Mouse (Mus musculus): ENCODE data around the gene Kcna4.

The Kcna4 gene

GRCm38 (mm10) chr2:107289990-107290696 is at the start of gene Kcna4:
Gene Kcna4, plus strand, starts transcription at chr2:107290639.
- no peak for DNase-seq

DNA sequence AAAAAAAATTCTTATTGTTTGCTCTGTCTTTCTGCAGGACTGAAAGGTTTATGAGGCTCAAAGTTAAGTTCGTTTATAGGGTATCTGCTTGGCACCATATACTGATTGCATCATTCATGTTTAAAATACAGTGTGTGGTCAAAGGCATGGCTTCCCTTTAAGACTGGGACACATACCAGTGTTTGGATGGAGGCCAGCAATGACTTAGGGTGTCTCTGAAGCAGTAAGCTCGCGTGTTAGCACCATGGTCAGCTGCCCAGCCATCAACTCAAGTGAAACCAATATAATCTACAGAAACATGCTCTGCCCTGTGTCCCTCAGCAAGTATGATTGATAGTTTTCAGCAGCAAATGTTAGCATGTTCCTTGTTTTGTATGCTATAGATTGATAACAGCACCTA is 32.3 kb upstream of the Kcna4 start:
- DNase-seq = no peak

GRCm38 (mm10) chr2:107266251-107266650 is 24.2 kb upstream of the Kcna4 start:
- no peak for DNase-seq

GRCm38 (mm10) chr2:107270050-107270449 is 20.4 kb upstream of the Kcna4 start:
- no peak for DNase-seq

- no peak for DNase-seq
Observed at GRCm38 (mm10) chr2:107290697-107291019, 219 bp downstream of the Kcna4 start.

DNA sequence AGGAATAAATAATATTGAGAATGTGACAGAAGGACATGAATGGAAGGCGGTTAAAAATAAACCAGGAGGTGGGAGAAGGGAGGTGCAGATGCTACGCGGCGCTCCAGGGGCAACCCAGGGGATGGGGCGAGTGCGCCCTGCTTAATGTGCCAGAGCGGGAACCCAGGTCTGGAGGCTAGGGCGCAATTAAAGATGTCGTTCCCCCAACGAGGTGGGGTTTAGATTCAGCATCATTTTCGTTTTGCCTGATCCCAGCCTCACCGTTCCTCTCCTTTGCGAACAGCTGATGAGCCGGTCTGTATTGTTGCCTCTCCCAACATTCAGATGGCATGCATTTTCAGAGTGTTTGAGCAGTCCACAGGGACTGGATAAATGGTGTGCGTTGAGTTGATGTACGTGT is 703 bp downstream of the Kcna4 start:
- DNase-seq = no peak

GRCm38 (mm10) chr2:107294521-107294920 is 4.1 kb downstream of the Kcna4 start:
- no peak for DNase-seq

DNA sequence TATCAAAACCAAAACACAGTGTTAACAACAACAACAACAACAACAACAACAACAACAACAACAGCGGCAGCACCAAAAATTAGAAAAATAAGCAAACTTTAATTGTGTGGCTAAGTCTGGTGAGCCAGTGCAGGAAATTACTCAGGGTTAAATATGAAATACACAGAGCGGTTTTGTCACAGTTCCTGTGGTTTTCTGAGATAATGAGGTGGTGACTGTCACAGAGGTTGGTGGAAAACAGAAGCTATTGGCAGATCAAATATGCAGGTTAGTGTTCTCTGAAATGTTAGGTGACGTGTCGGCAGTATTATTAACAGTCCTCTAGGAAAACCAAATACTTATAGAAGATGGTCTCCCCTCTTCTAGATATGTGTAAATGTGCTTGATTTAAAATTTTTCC is 11.4 kb downstream of the Kcna4 start:
- DNase-seq = no peak

- DNase-seq = no peak
Observed at GRCm38 (mm10) chr2:107304707-107305106, 14.3 kb downstream of the Kcna4 start.

DNA sequence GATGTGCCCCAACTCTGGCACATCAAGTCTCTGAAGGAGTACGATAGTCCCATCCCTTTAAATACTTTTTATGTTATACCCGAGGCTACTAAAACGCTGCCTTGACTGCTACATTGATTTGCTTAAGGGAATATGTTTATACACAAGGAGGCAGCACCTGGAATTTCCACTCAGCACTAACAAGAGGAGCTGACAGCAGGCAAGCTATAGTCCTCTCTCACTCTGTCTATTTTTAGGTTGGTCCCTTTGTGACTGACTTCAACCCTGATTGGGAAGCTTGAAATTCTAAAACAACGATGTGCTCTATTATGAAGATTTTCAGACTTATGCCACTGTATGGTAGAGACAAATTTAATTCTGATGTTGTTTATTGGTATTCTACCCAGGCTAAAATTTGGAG is 15.6 kb downstream of the Kcna4 start:
- DNase-seq = no peak

- DNase-seq = no peak
Observed at GRCm38 (mm10) chr2:107318636-107319035, 28.2 kb downstream of the Kcna4 start.

DNA sequence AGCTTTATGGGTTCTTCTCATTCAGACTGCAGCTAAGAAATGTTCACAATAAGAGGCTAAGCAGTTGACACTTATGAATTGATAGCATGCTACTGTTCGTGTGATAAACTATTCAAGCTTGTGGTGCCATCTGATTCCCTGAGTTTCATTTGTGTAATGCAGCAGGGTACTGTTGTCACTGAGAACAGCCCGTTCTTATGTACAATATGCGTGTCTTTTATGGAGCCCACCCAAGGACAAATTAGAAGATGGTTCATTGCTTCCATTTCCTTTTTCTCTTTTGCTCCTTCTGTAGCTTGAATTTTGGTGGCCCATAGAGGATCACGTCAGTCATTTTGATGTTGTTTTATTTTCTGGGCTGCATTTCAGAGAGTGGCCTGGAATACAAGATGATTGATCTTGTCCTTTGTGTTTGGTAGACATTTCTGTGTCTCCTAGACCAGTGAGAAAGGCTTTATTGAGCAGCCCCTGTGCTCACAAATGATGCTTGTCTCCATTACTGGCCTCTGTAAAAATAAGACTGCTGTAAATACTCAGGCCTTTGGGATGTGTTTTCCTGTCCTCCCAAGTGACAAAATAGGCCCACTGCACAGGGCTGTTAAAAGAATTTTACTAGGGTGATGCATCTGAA is 31.3 kb downstream of the Kcna4 start:
- no peak for DNase-seq

DNA sequence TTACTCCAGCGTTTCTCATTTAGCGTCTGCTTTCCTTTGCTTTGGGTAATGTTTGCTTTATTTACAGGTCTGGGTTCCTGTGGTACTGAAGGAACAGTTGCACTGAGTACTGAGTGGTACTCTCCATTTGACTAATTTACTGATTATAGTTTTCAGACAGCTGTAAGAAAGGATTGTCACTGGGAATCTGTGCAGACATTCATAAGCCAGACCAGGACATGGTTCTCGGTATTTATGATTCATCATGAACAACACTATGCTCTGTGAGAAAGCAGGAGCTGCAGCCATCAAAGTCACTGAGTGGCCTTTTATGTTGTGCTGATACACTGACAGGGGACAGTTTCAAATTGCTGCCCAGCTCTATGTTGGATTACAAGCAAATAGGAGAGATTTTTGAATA is 33.7 kb downstream of the Kcna4 start:
- no peak for DNase-seq

- no peak for DNase-seq
Observed at GRCm38 (mm10) chr2:107327276-107327675, 36.8 kb downstream of the Kcna4 start.

- DNase-seq = no peak
Observed at GRCm38 (mm10) chr2:107341291-107341690, 50.9 kb downstream of the Kcna4 start.

DNA sequence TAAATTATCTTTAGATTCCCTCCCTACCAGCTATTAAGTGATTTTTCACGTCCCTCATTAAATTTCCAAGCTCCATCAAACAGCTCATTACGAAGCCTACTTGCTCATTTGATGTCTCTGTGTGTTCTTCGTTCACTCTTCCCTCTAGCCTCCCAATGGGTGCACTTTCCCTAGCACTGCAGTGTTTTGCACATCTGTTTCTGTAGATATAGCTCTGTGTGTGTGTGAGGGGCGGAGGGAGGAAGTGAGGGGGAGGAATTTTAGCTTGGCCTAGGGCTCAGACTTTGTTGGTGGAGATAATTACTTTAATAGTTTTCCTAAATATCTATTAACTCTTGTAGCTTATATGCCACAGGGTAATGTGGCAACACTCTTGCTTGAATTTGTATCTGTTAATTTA is 54.4 kb downstream of the Kcna4 start:
- no peak for DNase-seq

- DNase-seq = no peak
Observed at GRCm38 (mm10) chr2:107345299-107345698, 54.9 kb downstream of the Kcna4 start.
